Mouse (Mus musculus) small intestine, adult 2 months (tissue): ENCODE measurements around the gene Dock2.

ENCODE experiments used
- CTCF ChIP-seq: fragments of 200-500 bp; IDR thresholded peaks from 2 replicates; pipeline ENCODE4 v1.5.1; 2012; ENCODE audit warnings: low read depth, mild to moderate bottlenecking, control low read depth, inconsistent platforms, low read length, moderate library complexity, mixed read lengths; ENCODE audit not compliant: insufficient replicate concordance, insufficient read length; ENCODE audit errors: extremely low read depth
- POLR2A ChIP-seq: fragments of 200-500 bp; IDR thresholded peaks from 2 replicates; pipeline ENCODE4 v1.6.1; 2012; ENCODE audit warnings: low read depth, mild to moderate bottlenecking, control low read depth, inconsistent platforms, low read length, moderate library complexity

GRCm38 (mm10) chr11:34300064-34300463 is 483.6 kb downstream of the Dock2 start:
- no peak for TF ChIP-seq POLR2A
- no peak for TF ChIP-seq CTCF
